Mouse (Mus musculus): ENCODE measurements around the gene Foxc1.

Gene Foxc1

DNA sequence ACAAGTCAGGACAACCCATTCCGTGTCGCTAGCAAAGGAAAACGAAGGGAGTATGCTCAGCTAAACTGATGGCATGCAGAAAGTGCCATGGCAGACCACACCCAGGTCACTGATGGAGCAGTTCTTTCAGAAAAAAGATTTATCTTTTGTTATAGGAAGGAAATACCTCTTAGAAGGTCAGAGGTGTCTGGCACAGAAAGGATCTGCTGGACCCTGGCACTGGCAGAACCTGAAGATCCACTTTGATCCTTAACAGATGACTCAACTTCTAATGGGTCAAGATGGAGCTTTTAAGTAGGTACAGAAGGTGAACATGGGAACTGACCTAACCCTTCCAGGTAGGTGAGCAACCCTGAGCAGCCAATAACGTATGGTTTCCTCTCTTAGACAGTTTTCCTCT, 29.4 kb downstream of the Foxc1 start:
- DNase-seq (ENCODE audit: low spot score) = no peak

DNA sequence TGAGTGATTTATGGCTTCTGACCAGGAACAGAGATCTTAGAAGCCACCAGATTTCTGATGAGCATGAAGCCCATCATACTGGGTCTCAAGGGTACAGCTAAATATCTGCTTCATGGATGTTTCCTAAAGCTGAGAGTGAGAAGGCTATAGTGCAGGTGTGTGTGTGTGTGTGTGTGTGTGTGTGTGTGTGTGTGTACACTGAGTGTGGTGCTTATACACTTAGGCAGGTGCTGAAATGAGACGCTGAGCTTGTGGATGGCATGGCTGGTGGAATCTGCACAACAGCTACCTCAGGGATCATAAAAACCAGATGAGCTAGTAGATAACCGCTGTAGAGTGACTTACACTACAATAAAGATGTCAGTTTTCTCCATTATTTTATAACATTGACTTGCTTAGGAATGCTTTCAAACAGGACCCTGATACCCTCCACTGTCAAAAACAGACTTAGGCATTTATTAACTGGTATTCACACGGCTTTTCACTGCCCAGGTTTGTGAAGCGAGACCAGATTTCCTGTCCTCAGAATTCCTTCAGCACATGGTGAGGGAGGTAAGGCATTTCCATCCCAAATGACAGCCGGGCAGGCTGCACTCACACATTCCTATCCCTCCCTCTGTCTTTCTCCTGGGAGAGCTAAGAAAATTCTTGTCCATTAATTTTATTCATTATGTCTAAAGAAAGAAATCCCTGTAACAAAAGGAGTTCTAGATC, 43.0 kb downstream of the Foxc1 start:
- no peak for DNase-seq (ENCODE audit: low spot score)

DNA sequence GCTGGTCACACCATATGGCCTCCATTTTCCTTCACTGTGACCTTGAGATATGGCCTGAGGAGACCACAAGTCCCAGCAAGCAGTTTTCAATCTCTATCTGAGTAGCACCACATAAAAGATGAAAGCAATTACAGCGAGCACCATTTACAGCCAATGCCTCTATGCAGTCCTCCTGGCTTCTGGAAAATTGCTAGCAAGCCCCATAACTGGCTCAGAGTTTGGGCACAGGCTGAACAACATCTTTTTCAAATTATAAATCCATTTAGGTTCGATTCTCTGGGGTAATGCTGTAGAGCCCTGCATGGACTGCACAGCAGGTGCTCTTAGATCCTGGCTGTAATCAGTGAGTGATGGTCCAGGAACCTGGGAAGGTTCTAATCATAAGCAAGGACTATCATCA, 47.1 kb downstream of the Foxc1 start:
- no peak for DNase-seq (ENCODE audit: low spot score)

DNA sequence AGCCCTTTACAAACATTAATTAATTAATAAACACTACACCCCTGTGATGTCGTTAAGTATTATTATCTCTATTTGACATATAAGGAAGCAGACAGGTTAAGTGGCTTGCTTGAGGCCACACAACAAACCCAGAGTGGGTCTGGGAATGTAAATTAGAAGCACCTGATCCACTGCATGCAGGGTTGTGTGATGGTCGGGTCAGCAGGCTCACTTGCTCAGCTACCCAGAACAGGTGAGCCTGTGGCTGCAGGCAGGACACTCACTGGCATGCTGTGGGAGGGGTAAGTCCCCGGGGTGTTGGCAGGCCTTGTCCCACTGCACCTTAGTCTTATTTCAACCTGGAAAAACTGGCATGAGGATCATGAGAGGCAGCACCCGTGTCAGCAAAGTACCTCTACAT, 47.6 kb downstream of the Foxc1 start:
- no peak for DNase-seq (ENCODE audit: low spot score)

DNA sequence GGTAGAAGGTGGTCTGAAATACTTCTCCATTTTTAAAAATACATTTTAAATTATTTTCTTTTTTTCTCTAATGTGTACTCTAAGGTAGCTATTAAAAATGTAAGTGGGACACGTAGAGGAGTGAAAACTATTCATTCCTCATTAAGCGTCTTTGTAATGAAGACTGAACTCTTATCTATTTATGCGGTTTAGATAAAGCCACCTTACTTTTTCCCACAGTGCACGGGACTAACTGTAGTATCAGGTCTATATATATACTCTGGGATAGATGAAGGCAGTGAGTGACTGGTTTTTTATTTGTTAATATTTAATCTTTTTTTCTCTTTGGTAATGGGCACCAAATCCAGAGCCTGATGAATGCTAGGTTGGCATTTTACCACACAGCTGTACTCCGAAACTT, 53.8 kb downstream of the Foxc1 start:
- DNase-seq (ENCODE audit: low spot score) = no peak

All from spleen, adult 12 weeks (tissue).